Mouse (Mus musculus) lung, postnatal 25 days (tissue): ENCODE data around the gene Emc6.
A peak's percentile ranks its signal among the peaks of the same experiment; 100 is the strongest.

Experiments
- DNase-seq: peaks from one replicate; pipeline ENCODE4 v3.0.0; 2022; ENCODE audit warnings: low spot score

Emc6 gene

DNA sequence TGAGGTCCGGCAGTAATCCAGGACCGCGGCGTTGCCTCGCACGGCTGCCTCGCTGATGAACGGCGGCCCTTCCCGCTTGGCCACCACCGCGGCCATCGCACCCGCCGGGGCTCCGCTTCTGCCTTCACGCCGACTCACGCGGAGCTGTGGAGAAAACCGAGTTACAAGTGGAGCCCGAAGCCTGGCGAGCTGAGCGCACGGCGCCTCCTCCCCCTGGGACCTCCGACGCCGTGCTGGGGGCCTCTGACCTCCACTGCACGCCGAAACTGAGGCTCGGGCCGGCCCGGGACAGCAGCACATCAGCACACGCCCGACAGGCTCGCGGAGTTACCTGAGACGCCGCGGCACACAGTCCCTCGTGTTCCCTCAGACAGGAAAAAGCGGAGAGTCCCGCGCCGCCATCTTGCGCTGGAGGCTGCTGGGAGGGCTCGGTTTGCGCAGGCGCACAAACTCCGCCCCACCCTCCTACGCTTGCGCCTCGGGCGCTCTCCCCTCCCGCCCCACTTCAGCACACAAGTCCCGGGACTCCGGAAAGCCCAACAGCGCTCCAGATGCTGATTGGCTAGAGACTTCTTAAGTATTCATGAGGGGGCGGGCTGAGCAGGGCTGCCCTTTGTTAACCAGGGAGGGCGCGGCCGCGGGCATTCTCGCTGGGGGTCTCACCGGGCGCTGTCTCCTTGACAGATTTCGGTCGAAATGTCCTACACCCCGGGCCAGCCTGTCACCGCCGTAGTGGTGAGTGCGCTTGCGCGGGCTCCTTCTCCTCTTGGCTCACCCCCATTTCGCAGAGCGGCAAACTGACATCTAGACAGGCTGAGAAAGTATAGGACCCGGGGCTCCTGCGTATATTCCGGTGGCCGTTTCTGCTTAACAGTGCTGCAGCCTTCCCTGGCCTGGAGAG is at the start of gene Emc6, which contains the start of gene Tax1bp3:
Gene Emc6 (minus strand): TSS at position 430 of the 901 bp plus-strand sequence.
Gene Tax1bp3 (plus strand): TSS at position 476 of the 901 bp plus-strand sequence.
- peak; percentile 98 for DNase-seq

DNA sequence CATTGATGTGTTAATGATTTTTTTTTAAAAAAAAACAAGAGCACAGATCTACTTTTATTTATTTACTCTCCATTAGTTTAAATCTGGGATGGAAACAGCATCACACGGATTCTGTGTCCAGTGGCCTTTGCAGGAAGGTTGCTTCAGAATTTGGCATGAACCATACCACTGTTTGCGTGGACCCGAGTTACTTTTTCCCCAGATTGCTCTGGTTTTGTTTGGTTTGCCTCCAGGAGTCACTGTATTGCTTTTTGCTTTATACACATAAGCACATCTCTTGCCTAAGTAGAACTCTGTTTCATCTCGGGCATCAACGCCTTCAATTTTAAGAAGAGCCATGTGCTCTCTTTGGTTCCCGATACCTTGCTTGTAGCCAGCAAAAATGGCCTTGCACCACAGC is 49.0 kb upstream of the Emc6 start:
- no peak for DNase-seq

DNA sequence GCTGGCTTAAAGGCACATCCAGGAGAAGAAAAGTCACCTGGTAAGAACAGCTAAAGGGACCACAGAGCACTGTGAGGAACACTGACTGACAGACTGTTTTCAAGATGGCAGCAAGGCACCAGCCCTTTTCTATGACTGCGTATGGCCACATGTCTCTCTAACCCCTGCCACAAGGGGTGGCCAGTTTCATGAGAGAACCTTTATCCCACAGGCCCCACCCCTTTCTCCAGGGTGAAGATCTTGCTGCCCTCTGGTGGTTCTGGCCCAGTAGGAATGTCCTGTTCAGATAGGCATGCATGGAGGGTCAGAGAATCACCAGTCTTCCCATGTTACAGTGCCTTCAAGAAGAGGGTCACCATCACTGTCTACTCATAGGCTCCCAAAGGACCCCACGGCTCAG is 47.1 kb upstream of the Emc6 start:
- peak; percentile 39 for DNase-seq

DNA sequence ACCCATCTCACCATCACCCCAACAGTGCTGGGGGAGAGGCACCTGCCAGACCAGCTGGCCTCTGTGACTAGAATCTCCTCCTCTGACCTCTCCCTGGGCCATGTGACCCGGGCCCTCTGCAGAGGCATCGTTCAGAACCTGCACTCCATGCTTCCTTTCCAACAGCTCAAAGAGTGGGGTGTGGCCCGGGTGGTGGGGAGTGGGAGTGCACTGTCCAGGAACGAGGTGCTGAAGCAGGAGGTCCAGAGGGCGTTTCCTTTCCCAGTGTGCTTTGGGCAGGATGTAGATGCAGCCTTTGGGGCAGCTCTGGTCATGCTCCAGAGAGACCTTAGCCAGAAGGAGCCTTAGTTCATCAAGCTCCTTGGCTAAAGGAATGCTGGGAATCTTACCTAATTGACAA is 46.0 kb upstream of the Emc6 start:
- no peak for DNase-seq

DNA sequence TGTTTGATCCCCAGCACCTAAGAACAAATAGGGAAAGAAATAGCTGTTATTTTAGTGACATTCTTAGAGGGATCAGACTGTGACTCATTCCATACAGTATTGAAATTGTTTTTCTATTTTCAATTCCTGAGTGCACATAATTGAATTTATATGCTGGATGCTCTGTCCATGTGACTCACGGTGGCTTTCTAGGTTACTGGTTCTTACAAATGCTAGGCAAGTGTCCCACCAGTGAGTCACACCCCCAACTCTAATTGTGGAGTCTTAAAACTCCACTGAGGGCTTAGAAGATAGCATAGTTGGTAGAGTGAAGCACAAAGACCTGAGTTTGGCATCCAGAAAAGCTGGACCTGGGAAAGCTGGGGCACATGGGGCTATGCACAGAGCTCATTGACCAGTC is 43.8 kb upstream of the Emc6 start:
- no peak for DNase-seq

DNA sequence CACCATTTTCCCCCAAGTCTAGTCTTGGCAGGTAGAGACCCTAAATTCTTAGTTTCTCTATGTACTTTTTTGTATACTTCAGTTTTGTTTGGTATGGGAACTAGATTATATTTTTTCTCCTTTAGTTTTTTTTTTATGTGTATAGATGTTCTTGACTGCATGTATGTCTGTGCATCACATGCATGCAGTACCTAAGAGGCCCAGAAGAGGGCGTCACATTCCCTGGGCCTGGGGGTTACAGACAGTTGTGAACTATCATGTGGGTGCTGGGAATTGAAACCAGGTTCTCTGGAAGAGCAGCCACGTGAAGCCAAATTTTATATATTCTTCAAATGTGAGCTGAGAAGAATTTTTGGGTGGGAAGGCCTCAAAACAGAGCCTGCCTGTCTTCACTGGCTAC is 42.8 kb upstream of the Emc6 start:
- no peak for DNase-seq

DNA sequence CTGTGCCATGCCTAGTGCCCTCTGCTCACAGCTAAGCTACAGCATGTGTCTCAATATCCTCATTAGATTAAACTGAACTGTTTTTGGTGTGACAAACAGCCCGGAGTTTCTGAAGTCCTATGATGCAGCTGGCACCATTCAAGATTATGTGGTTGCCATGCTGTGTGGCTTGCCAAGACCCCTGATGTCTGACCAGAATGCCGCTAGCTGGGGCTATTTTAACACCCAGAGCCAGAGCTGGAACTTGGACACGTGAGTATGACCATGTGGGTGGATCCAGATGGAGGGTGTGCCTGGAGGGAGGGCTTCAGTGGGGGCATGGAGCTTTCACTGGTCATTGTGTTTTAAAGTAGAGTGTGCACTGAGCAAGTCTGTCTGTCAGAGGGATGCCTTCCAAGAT is 37.1 kb upstream of the Emc6 start:
- DNase-seq = no peak

DNA sequence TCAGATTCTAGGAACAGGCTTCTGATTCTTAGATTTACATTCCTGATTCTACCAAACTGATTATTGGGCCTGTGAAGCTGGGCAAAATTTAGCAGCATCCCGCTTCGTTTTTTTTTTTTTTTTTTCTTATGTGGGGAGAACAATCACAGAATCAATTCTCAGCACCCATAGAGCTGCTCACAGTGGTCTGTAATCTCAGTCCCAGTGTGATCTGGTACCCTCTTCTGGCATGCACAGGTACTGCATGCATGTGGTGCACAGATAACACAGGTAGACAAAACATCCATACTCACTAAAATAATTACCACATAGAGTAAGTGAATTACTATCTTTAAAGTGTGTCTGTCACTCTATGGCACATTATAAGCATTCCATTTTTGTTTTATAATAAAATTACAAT is 30.8 kb upstream of the Emc6 start:
- DNase-seq = no peak

DNA sequence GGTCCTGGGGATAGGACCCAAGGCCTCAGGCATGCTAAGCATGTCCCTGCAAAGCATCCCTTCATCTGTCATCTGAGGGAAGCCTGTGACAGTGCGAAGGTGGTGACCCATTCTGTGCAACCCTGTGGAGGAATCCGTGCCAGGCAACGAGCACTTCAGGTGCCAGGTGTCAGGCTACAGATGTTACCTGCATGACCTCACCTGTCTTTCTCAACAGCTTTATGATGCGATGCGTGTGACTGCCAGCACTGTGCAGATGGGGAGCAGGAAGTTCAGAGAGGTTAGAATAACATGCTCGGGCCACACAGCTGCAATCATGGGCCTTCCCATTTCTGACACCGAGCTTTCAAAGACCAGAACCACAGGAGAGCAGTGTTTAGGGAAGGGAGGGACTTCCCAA is 28.4 kb upstream of the Emc6 start:
- no peak for DNase-seq

DNA sequence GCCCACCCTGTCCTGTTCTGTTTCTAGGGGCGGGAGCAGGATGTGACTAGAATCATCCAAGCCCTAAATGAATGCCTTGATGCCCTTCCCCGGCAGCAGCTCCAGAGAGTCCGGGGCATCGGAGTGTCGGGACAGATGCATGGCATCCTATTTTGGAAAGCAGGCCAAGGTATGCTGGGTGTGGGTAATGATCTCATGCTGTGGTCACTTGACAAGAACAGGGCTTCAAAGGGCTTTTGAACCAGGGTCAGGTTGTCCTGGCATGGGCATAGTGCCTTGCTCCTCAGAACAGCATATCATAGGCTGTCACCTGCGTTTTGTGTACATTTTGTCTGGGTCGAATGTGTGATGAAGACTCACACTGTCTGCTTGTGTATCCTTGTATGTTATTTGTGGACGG is 27.1 kb upstream of the Emc6 start:
- DNase-seq = no peak

DNA sequence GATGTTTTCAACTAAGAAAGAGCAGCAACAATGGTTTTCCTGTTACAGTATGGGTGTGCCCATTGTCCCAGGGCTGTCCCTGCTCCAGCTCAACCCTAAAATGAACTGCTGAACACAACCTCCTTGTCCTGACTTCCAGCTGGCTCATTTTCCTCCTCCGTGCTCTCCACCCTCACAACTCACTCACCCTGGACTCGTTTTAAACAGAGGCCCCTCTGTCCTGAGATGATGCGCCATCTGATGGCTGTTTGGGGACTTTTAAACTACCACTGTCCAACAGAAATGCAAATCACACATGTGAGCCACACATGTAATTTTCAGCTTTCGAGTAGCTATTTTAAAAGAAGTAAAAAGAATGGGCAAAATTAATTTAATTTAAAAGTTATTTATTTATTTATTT is 24.8 kb upstream of the Emc6 start:
- no peak for DNase-seq

DNA sequence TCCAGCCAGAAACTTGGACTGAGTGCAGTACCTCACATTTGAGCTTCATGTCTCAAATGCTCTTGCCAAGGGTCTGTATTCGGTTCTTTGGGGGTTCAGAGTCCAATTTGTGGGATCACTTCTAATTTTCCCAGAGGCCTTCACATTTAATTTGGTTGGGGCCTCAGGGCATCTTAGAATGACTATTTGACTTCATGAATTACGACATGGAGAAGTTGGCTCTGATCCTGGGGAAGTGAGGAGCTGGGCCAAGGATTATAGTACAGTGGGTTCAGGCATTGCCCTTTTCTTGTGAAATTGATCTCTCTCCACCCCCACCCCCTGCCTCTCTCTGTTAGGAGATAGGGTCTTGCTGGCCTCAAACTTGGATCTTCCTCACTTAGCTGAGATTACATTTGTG is 24.2 kb upstream of the Emc6 start:
- DNase-seq = no peak

DNA sequence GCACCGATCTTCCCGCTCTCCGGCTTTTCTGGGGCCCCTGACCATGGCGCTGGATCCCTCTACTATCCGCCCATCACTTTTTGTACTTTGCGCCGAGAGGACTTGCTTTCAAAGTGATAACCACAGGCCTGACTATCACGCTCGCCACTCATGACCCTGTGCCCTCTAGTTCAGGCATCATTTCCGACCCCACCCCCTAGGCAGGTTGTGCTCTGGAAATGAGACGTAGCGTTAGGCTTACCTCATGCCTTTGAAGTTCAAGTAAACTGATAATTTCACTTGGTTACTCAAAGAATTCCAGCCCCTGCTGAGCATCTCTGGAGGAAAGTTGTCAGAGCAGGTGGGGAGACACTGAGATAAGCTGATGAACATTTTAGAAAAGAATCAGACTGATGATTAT is 23.0 kb upstream of the Emc6 start:
- DNase-seq = no peak

DNA sequence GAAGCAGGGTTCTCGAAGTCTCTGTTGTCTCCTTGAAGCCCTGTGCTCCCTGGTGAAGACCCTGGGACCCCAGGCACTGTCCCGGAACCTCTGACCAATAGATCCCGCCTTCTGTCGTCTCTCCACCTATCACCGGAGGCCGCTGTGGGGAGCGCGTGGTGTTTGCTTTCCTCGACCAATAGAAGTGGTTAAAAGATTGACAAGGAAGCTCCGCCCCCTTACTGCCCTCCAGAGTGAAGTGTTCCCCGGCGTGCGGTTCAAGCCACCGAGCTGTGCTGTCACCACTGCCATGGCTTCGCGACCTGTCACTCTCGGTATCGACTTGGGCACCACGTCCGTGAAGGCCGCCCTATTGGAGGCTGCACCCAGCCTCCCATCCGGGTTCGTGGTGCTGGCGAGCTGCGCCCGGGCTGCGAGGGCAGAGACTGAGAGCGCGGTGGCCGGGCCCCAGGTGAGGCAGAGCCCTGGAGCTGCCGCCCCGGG is 22.4 kb upstream of the Emc6 start, which contains the start of gene Shpk:
Gene Shpk (plus strand): TSS at position 231 of the 483 bp plus-strand sequence.
- DNase-seq = peak; percentile 97

DNA sequence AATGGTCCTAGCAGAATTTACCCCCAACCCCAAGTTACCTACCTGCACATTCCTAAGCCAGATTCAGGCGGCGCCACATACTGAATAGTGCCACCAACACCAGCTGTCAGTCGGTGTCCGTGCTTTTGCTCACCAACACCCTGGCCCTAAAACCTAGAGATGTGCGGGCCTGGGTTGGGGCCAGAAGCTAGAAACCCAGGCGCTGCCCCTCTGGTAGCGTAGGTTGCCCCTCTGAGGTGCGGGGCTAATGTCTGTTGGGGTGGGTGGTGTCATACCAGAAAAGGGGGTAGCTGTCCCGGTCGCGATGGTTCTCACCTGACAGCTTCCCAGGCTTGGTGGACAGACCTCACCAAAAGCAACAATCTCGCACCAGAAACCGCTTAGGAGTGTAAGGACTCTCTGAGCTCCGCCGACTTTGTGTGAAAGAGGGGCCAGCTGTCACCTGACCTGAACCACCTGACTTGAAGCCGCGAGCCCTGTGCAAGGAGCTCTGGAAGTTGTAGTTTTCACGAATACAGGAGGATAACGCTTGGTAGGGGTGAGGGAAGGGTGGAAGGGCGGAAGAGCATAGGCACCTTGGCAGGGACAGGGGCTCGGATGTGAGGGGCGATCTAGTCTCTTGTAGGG is 21.9 kb upstream of the Emc6 start, which contains the start of gene Ctns:
Gene Ctns (minus strand): TSS at position 440 of the 627 bp plus-strand sequence.
- peak; percentile 92 for DNase-seq

DNA sequence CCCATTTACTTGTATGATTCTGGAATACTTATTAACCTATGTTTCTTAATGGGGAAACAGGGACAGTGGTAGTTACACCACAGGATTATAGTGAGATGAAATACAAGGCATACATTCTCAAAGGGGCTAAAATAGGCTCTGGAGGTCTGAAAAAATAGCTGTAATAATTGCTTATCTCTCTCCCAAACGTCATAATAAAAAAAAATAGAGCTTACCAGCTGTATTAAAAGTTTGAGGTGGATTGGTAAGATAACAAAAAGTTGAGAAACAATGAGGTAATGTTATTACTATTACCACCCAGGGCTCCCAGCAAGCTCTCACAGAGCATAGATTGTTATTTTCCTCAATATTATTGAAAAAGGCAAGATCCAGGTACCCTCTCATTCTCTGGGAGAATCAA is 21.4 kb upstream of the Emc6 start:
- DNase-seq = no peak

DNA sequence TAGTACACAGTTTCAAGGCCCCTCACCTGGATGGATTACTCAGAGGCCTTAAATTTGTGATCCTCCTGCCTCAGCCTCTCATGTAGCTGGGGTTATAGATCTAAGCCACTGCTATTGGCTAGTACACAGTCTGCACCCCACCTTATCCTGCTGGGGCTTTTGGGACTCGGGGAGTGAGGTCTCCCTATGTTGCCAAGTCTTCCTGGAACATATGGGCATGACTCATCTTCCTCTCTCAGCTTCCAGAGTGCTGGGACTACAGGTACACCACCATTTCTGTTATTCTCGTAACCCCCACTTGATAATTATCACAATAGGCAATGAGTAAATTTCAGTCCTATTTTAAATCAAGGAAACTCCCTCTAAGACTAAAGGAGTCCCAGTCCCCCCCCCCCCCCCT is 17.6 kb upstream of the Emc6 start:
- DNase-seq = no peak

DNA sequence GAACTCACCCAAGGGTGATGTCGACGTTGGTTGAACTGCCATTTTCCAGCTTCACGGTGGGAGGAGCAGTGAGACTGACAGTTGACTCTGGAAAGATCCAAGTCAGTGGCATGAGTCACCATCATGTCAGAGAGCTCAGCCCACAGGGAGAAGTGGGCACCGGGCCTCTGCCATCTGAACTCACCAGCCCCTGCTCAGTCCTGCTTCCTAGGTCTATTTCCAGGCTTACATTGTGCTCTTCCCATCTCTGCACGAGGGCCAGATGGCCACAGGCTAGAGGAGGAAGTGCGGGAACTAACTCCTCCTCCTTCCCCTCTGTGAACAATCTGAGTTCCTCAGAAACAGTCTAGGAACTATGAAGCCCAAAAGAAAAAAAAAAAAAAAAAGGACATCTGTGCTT is 16.2 kb upstream of the Emc6 start:
- DNase-seq = no peak

DNA sequence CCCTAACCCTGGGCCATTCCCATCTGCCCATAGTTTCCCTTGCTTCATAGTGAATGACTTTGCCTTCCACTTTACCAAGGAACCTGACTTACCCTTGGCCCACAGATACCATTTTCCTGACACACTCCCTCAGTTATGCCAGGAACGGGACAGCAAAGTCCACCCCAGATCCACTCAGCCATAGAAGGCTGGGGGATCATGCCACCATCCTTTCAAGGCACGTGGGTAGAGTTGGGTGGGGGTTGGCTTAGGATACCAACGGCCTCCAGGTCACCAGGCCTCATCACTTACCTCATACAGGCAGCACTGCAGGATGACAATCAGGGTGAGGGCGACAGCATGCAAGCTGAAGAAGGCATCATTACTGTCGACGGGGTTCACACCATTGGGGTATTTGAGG is 10.4 kb upstream of the Emc6 start:
- no peak for DNase-seq

DNA sequence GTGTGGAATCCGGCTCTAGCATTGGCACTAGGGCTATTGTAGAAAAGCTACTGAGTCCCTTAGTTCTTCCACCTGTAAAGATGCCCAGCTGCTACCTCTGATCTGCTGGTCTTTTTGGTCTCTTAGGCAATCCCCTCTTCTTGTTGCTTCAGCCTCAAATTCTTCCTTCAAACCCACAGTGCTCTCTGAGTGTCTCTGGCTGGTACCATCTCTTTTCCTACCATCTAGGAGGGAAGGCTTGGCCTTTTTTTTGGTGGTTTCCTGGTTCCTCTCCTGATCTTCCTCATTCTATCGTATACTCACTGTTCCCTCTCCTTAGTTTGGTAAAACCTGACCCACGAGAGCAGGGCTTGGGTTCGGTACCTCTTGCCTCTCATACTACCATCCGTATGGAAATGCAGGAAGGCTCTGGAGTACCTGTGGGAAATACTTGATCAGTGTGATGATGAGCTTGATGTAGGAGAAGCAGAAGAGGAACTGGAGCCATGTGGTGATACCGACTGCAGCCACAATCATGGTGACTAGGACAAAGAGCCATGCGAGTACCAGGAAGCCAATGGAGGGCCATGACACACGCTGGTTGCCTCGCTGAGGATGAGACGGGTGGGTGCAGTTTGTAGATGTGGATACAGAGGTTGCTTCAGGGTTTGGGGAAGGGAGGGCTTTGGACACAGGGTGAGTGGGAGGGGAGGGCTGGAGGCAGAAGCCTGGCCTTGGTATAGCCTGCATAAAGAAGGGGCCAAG is 9.2 kb upstream of the Emc6 start:
- DNase-seq = no peak

DNA sequence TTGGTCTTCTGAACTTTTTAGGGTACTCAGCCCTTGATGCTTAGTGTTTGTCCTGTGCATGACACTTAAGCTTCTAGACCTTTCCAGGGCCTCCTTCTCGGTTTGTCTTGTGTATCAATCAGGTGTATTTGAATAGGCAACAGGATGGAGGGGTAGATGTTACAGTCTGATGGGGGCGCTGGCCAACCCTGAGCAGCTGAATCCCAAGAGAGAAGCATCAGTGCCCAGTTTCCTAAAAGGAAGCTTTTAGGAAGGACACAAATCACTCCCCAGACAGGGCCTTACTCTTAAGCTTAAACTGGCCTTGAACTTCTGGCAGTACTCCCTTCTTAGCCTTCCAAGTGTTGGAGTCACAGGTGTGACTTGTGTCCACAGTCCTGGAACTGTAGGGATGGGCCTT is 1.1 kb upstream of the Emc6 start:
- DNase-seq = no peak

DNA sequence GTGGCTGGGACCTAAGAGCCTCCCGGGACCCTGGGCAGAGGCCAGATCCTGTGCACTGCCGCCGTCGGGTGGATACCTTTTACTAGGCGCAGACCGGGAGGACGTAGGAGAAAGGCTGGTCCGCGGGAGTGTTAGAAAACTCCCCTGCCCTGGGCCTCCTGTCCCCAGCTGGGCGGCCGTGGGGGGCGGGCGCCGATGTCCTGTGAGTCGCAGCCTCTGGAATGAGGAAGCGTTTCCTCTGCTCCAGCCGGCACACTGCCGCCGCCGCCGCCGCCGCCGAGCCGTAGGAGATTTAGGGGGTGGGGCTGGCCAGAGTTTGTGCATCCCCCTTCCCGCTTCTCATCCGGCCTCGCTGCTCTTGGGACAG is 655 bp upstream of the Emc6 start:
- peak; percentile 88 for DNase-seq

DNA sequence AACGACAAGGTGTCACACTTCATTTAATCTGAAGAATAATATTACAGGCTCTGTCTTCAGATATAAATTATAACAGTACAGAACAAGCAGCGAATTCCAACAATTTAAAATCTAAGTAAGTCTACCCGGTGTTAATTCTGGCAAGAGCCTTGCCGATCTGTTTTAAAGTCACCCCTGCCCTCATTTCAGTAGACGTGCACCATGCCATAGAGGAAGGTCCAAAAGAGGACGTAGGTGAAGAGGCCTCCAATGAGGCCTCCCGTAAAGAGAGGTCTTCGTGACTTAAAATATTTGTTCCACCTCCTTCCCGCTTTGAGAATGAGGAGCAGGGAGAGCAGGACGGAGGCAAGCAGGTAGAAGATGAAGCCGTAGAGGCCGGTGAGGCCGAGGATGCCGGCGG is 651 bp downstream of the Emc6 start:
- no peak for DNase-seq
